Mouse (Mus musculus) embryonic facial prominence, embryonic 14.5 days (tissue): ENCODE measurements around the gene Ltb4r1. TPM values are rescaled to one million over a fixed set of nuclear protein-coding genes. Genes with fewer than 3 reads are reported as not detected.
A peak's percentile ranks its signal among the peaks of the same experiment; 100 is the strongest.

Source experiments
- ATAC-seq: fragments of 200-750 bp; cut with Nextera tagmentation; 2 replicates; pipeline ENCODE4 v1.8.0; 2017; ENCODE audit warnings: low read depth, moderate number of reproducible peaks, moderate TSS enrichment
- DNase-seq: peaks from one replicate; pipeline ENCODE4 v3.0.0-alpha.2; 2015; ENCODE audit warnings: low spot score
- H3K27ac ChIP-seq: fragments of 300-500 bp; sonication (generic); replicated peaks from 2 replicates; pipeline ENCODE4 v1.5.1; 2014; ENCODE audit warnings: low read depth, mild to moderate bottlenecking, low read length, moderate library complexity
- H3K27me3 ChIP-seq: fragments of 300-500 bp; sonication (generic); replicated peaks from 2 replicates; pipeline ENCODE4 v1.6.1; 2014; ENCODE audit warnings: low read length; ENCODE audit not compliant: control insufficient read depth, insufficient read depth
- H3K36me3 ChIP-seq: fragments of 300-500 bp; sonication (generic); 2 replicates; pipeline ENCODE4 v1.6.1; 2014; ENCODE audit warnings: low read length, mixed read lengths; ENCODE audit not compliant: control insufficient read depth, insufficient read depth
- H3K4me1 ChIP-seq: fragments of 300-500 bp; sonication (generic); 2 replicates; pipeline ENCODE4 v1.6.1; 2014; ENCODE audit warnings: antibody characterized with exemption, low read length; ENCODE audit not compliant: control insufficient read depth, insufficient read depth
- H3K4me2 ChIP-seq: fragments of 300-500 bp; sonication (generic); 2 replicates; pipeline ENCODE4 v1.6.1; 2014; ENCODE audit warnings: low read depth, mild to moderate bottlenecking, low read length, moderate library complexity, mixed read lengths
- H3K4me3 ChIP-seq: fragments of 300-500 bp; sonication (generic); 2 replicates; pipeline ENCODE4 v1.5.1; 2014; ENCODE audit warnings: low read depth, mild to moderate bottlenecking, low read length
- H3K9ac ChIP-seq: fragments of 300-500 bp; sonication (generic); 2 replicates; pipeline ENCODE4 v1.6.1; 2014; ENCODE audit warnings: low read depth, mild to moderate bottlenecking, low read length, moderate library complexity, mixed read lengths
- H3K9me3 ChIP-seq: fragments of 300-500 bp; sonication (generic); 2 replicates; pipeline ENCODE4 v1.6.1; 2016; ENCODE audit warnings: low read length; ENCODE audit not compliant: control insufficient read depth
- WGBS: fragments of 180-500 bp; shearing (Covaris S2); extraction: QIAGEN DNeasy Blood & Tissue Kit; methylation state at CpG from one replicate; pipeline ENCODE4 v1.1.7; 2014; 5-methylcytosine and 5-hydroxymethylcytosine counted together
- polyA plus RNA-seq: library from polyadenylated mRNA; unstranded; fragments of >200 nt; fragmentation: Nextera tagmentation; extraction: Ambion mirVana; gene quantifications from 2 replicates; pipeline ENCODE4 v1.2.1, GENCODE M21; 2014

Gene Ltb4r1
- polyA plus RNA-seq, 1 experiment from 2014 or later, result 0.56 TPM

DNA sequence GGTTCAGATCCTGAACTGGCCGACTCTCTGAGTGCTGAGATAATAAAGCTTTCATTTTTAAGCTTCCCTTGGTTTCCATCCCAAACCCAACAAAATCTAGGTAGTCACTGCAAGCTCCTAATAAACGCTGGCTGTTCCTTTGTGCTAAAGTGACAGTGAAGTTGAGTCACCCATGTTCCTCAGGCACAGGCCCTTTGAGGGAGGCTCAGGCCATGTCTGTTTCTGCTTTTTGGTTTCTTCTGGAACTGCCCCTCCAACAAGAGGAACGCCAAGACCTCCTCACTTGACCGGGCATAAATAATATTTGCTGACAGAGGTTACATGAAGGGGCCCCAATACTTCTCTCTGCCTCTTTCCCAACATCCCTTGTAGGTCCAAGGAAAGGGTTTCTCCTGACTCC lies 30.0 kb upstream of the Ltb4r1 start:
- no peak for DNase-seq
- no peaks in the 10 kb centered on the region for H3K27me3 ChIP-seq
- 80% methylated on average over 4 of the region's 4 CpGs for WGBS
- no peak overlapping the region for H3K9ac ChIP-seq
- no peak overlapping the region for H3K27ac ChIP-seq
- H3K36me3 ChIP-seq, result peaks cover 25% of the 10 kb centered on the region
- no peak overlapping the region for H3K4me3 ChIP-seq
- H3K4me1 ChIP-seq, result no peaks in the 10 kb centered on the region
- no peak overlapping the region for H3K4me2 ChIP-seq
- ATAC-seq, result no peak
- H3K9me3 ChIP-seq, result no peaks in the 10 kb centered on the region

GRCm38 (mm10) chr14:55737086-55737687 lies 28.6 kb upstream of the Ltb4r1 start:
- H3K4me2 ChIP-seq, result no peak overlapping the region
- H3K27me3 ChIP-seq, result no peaks in the 10 kb centered on the region
- H3K9me3 ChIP-seq, result no peaks in the 10 kb centered on the region
- no peak overlapping the region for H3K9ac ChIP-seq
- 83% methylated on average over 9 of the region's 9 CpGs for WGBS
- peaks cover 38% of the 10 kb centered on the region for H3K36me3 ChIP-seq
- ATAC-seq (no peak), DNase-seq (no peak)
- H3K4me1 ChIP-seq, result no peaks in the 10 kb centered on the region
- no peak overlapping the region for H3K27ac ChIP-seq
- H3K4me3 ChIP-seq, result no peak overlapping the region

DNA sequence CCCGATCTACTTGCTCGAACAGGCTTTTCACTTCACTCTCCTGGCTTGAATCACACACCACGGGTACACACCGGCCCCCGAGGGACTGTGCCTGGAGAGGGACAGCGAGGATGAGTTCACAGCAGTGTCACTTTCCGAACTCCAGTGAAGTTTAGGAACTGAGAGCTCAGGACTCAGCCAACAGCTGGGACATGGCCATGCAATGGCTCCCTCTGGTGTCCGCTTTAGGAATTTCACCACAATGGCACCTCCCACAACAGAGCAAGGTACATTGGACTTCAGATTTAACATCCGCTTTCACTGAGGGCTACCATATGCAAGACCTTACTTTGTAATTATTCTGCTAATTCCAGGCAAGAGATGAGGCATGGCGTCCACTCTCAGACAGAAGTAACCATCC lies 22.1 kb upstream of the Ltb4r1 start:
- Histone ChIP-seq H3K36me3 (peaks cover 41% of the 10 kb centered on the region), H3K9me3 (no peaks in the 10 kb centered on the region), H3K4me1 (peaks cover 12% of the 10 kb centered on the region), H3K27me3 (no peaks in the 10 kb centered on the region), H3K9ac (peak overlapping the region; percentile 49; the same call in 1 of the 2 replicates), H3K4me3 (no peak overlapping the region), H3K27ac (no peak overlapping the region), H3K4me2 (peak overlapping the region; percentile 91)
- peak; percentile 79 for DNase-seq
- peak; percentile 77 for ATAC-seq
- 16% methylated on average over 10 of the region's 10 CpGs for WGBS

DNA sequence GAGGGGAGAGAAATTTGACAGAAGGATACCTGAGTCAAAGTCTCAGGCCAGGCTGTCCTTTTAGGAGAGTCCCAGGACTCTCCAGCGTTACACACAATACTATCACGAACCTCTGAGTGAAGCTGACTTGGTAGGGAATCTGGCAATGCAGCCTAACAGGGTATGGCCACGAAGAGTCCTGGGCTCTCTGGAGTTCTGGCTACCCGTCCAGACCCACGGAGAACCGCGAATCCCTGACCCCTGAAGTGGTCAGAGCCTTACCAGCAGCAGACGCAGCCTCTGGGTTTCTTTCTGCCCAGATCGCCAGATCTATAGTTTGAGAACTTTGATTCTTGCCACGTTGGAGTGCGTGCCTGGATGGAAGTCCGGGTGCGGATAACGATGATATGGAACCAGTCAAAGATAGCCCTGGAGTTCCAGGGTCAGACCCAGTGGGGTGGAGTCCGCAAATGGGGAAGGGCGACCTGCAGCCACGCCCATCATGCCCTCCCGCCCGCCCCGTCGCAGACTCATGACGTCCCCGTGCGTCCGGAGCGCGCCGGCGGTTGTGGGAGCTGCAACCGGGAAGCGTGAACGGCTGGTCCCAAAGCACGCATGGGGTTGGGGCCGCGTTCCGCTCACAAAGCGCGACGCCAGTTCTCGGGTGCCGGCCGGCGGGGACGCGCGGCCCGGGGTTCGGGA lies 20.4 kb upstream of the Ltb4r1 start, which contains the start of the genes Dhrs1 and Nop9:
Gene Dhrs1 (minus strand): TSS at position 511 of the 681 bp plus-strand sequence.
Gene Nop9 (plus strand): TSS at position 514 of the 681 bp plus-strand sequence.
- Histone ChIP-seq H3K27ac (peak within 1 kb of the TSS; percentile 53; the same call in 1 of the 2 replicates), H3K27me3 (no peaks in the 10 kb centered on the region), H3K4me1 (peaks cover 12% of the 10 kb centered on the region), H3K9ac (peak within 1 kb of the TSS; percentile 89), H3K36me3 (peaks cover 38% of the 10 kb centered on the region), H3K4me3 (peak within 1 kb of the TSS; percentile 92), H3K9me3 (no peaks in the 10 kb centered on the region), H3K4me2 (peak within 1 kb of the TSS; percentile 91)
- ATAC-seq (peak; percentile 91), DNase-seq (peak; percentile 92)
- WGBS, result 3% methylated on average over 35 of the region's 48 CpGs

- Histone ChIP-seq H3K9ac (peak overlapping the region; percentile 89), H3K27me3 (no peaks in the 10 kb centered on the region), H3K36me3 (peaks cover 39% of the 10 kb centered on the region), H3K4me1 (peaks cover 12% of the 10 kb centered on the region), H3K9me3 (no peaks in the 10 kb centered on the region), H3K4me3 (peak overlapping the region; percentile 92), H3K27ac (peak overlapping the region; percentile 53; the same call in 1 of the 2 replicates), H3K4me2 (peak overlapping the region; percentile 91)
- under 1% methylated on average over 31 of the region's 31 CpGs for WGBS
- DNase-seq (no peak), ATAC-seq (no peak)
Measured at GRCm38 (mm10) chr14:55745861-55746237, 19.9 kb upstream of the Ltb4r1 start.

- 0 out of 2 replicates have a peak overlapping the region, but pooled peaks have one; percentile 37 for H3K9ac ChIP-seq
Measured at GRCm38 (mm10) chr14:55747051-55747847, 18.5 kb upstream of the Ltb4r1 start.

GRCm38 (mm10) chr14:55757566-55757965 lies 8.2 kb upstream of the Ltb4r1 start:
- 86% methylated on average over 6 of the region's 6 CpGs for WGBS
- H3K36me3 ChIP-seq, result peaks cover 44% of the 10 kb centered on the region
- H3K4me1 ChIP-seq, result peaks cover 6% of the 10 kb centered on the region; the same call in 1 of the 2 replicates
- H3K27me3 ChIP-seq, result peaks cover 14% of the 10 kb centered on the region
- H3K9me3 ChIP-seq, result no peaks in the 10 kb centered on the region
- ATAC-seq, result no peak
- no peak overlapping the region for H3K4me2 ChIP-seq
- H3K9ac ChIP-seq, result no peak overlapping the region
- H3K4me3 ChIP-seq, result no peak overlapping the region
- DNase-seq, result no peak
- H3K27ac ChIP-seq, result no peak overlapping the region

More at GRCm38 (mm10) chr14:55747051-55747847, 18.5 kb upstream of the Ltb4r1 start:
- peaks cover 12% of the 10 kb centered on the region for H3K4me1 ChIP-seq
- peak overlapping the region; percentile 92 for H3K4me3 ChIP-seq
- DNase-seq (no peak), ATAC-seq (no peak)
- no peaks in the 10 kb centered on the region for H3K27me3 ChIP-seq
- 91% methylated on average over 10 of the region's 10 CpGs for WGBS
- no peak overlapping the region for H3K27ac ChIP-seq
- no peaks in the 10 kb centered on the region for H3K9me3 ChIP-seq
- peaks cover 37% of the 10 kb centered on the region for H3K36me3 ChIP-seq
- peak overlapping the region; percentile 91 for H3K4me2 ChIP-seq

DNA sequence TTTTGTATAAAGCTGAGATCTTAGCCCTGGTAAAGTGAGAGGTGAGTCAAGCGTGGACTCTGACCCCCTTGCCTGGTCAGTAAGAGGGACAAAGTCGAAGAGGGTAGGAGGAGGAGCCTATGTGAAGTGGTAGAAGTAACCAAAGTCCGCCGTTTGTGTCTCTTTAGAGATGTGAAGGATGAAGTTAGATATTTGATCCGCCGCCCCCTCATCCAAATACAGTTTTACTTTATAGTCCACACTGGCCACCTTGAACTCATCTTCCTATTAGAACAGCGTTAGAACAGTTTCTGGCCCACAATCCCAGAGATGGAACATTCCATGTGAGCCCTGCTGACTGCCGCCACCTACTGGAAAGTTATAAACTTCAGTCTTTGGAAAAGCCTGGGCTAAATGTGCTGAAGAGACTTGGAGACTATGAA lies 7.4 kb upstream of the Ltb4r1 start, which contains the start of gene Cideb:
Gene Cideb (minus strand): TSS at position 96 of the 422 bp plus-strand sequence.
- DNase-seq (peak; percentile 78), ATAC-seq (no peak)
- peaks cover 14% of the 10 kb centered on the region for H3K27me3 ChIP-seq
- H3K4me2 ChIP-seq, result peak within 1 kb of the TSS; percentile 30
- H3K4me1 ChIP-seq, result peaks cover 9% of the 10 kb centered on the region; the same call in 1 of the 2 replicates
- no peak within 1 kb of the TSS for H3K4me3 ChIP-seq
- no peaks in the 10 kb centered on the region for H3K9me3 ChIP-seq
- WGBS, result 15% methylated on average over 8 of the region's 8 CpGs
- H3K36me3 ChIP-seq, result peaks cover 36% of the 10 kb centered on the region
- no peak within 1 kb of the TSS for H3K9ac ChIP-seq
- H3K27ac ChIP-seq, result no peak within 1 kb of the TSS
